8 mouse cellular contexts compared by ENCODE assay signal in genomic region chr6:71543686-71544499, GRCm38 (mm10). TPM values are rescaled to one million over a fixed set of nuclear protein-coding genes. Genes with fewer than 3 reads are reported as not detected.
DNase-seq lines count a peak whose midpoint lies in the region; ATAC-seq and TF ChIP-seq lines count a peak whose summit lies in the region.

Gene Chmp3 (plus strand): TSS chr6:71543797.

- ATAC-seq in forebrain, embryonic 13.5 days = peak; percentile 99
- peak; percentile 98 for ATAC-seq in liver, postnatal 0 days
- peak; percentile 98 for ATAC-seq in neural tube, embryonic 14.5 days (ENCODE audit: low read depth)

- no peaks in the 10 kb centered on the region for H3K9me3 ChIP-seq in E14TG2a.4 (ENCODE audit: low read length)
- no peaks in the 10 kb centered on the region for H3K9me3 ChIP-seq in forebrain, embryonic 13.5 days (replicated peaks)
- no peaks in the 10 kb centered on the region for H3K9me3 ChIP-seq in liver, postnatal 0 days (ENCODE audit: low read length)
- H3K9me3 ChIP-seq in neural tube, embryonic 14.5 days (ENCODE audit: control insufficient read depth, low read length) = no peaks in the 10 kb centered on the region

- peak within 1 kb of the TSS; percentile 97 for H3K9ac ChIP-seq in forebrain, embryonic 13.5 days
- peak within 1 kb of the TSS; percentile 97 for H3K9ac ChIP-seq in liver, postnatal 0 days (replicated peaks)
- H3K9ac ChIP-seq in neural tube, embryonic 14.5 days (replicated peaks; ENCODE audit: low read depth, low read length) = peak within 1 kb of the TSS; percentile 97

- under 1% methylated on average over 57 of the region's 59 CpGs for WGBS in forebrain, embryonic 13.5 days
- under 1% methylated on average over 58 of the region's 59 CpGs for WGBS in large intestine, adult 2 months
- 2% methylated on average over 55 of the region's 59 CpGs for WGBS in liver, postnatal 0 days (ENCODE audit: insufficient replicate concordance)
- WGBS in neural tube, embryonic 14.5 days = 0% methylated on average over 48 of the region's 59 CpGs

- peak; percentile 37; the same call in 1 of the 2 replicates for TF ChIP-seq EP300 in liver, postnatal 0 days (IDR thresholded peaks at IDR 0.05; ENCODE audit: low read depth)

- peak within 1 kb of the TSS; percentile 95 for H3K4me3 ChIP-seq in E14TG2a.4 (replicated peaks; ENCODE audit: low read length)
- peak within 1 kb of the TSS; percentile 74 for H3K4me3 ChIP-seq in forebrain, embryonic 13.5 days
- peak within 1 kb of the TSS; percentile 79 for H3K4me3 ChIP-seq in liver, postnatal 0 days (ENCODE audit: low read depth, low read length)
- H3K4me3 ChIP-seq in neural tube, embryonic 14.5 days (ENCODE audit: low read depth, low read length) = peak within 1 kb of the TSS; percentile 89

- H3K27ac ChIP-seq in forebrain, embryonic 13.5 days = peak within 1 kb of the TSS; percentile 95
- peak within 1 kb of the TSS; percentile 97 for H3K27ac ChIP-seq in liver, postnatal 0 days (ENCODE audit: low read depth)
- peak within 1 kb of the TSS; percentile 99 for H3K27ac ChIP-seq in neural tube, embryonic 14.5 days (ENCODE audit: low read depth, low read length)

- intact Hi-C loops in heart, postnatal 10 days (cut with DNase I) = loop anchor here (5.0 kb wide), 2 partner anchors 47 to 102 kb away; partner anchors contain the start of gene Rmnd5a

- peak within 1 kb of the TSS; percentile 74 for H3K4me2 ChIP-seq in forebrain, embryonic 13.5 days
- H3K4me2 ChIP-seq in liver, postnatal 0 days (ENCODE audit: low read depth, low read length) = peak within 1 kb of the TSS; percentile 72
- peak within 1 kb of the TSS; percentile 70 for H3K4me2 ChIP-seq in neural tube, embryonic 14.5 days (ENCODE audit: low read depth, low read length)

- TF ChIP-seq CTCF in E14TG2a.4 (conservative IDR thresholded peaks at IDR 0.05; ENCODE audit: low read length) = no peak
- no peak for TF ChIP-seq CTCF in liver, postnatal 0 days (IDR thresholded peaks at IDR 0.05; ENCODE audit: low read depth)

- H3K27me3 ChIP-seq in E14TG2a.4 (ENCODE audit: insufficient read depth, low read length) = no peaks in the 10 kb centered on the region
- H3K27me3 ChIP-seq in forebrain, embryonic 13.5 days = peaks cover 5% of the 10 kb centered on the region
- no peaks in the 10 kb centered on the region for H3K27me3 ChIP-seq in liver, postnatal 0 days (ENCODE audit: insufficient read depth, low read length)
- no peaks in the 10 kb centered on the region for H3K27me3 ChIP-seq in neural tube, embryonic 14.5 days (ENCODE audit: control insufficient read depth, insufficient read depth, low read length)

- peak; percentile 93 for DNase-seq in c-Kit-positive CD71-positive TER-119-positive erythroid progenitor cells, embryonic 14.5 days (ENCODE audit: low spot score)
- DNase-seq in heart, postnatal 10 days = peak; percentile 97 to 98
- DNase-seq in large intestine, adult 2 months (ENCODE audit: low read depth, low spot score) = peak; percentile 78
- peak; percentile 97 for DNase-seq in liver, postnatal 0 days
- peak; percentile 98 for DNase-seq in testis, postnatal 10 days (ENCODE audit: low spot score)

- H3K4me1 ChIP-seq in E14TG2a.4 (replicated peaks; ENCODE audit: low read depth, low read length) = peaks cover 23% of the 10 kb centered on the region
- H3K4me1 ChIP-seq in forebrain, embryonic 13.5 days = peaks cover 5% of the 10 kb centered on the region; the same call in 1 of the 2 replicates
- peaks cover 3% of the 10 kb centered on the region; the same call in 1 of the 2 replicates for H3K4me1 ChIP-seq in liver, postnatal 0 days (ENCODE audit: insufficient read depth)
- H3K4me1 ChIP-seq in neural tube, embryonic 14.5 days (ENCODE audit: control insufficient read depth, insufficient read depth, low read length) = peaks cover 4% of the 10 kb centered on the region; the same call in 1 of the 2 replicates

- H3K36me3 ChIP-seq in E14TG2a.4 (ENCODE audit: insufficient read depth, low read length) = peaks cover 9% of the 10 kb centered on the region; the same call in 1 of the 2 replicates
- 0 out of 2 replicates have a peak, but pooled peaks cover 3% of the 10 kb centered on the region for H3K36me3 ChIP-seq in forebrain, embryonic 13.5 days (ENCODE audit: poor library complexity, severe bottlenecking)
- H3K36me3 ChIP-seq in liver, postnatal 0 days (replicated peaks; ENCODE audit: insufficient read depth, low read length) = no peaks in the 10 kb centered on the region
- no peaks in the 10 kb centered on the region for H3K36me3 ChIP-seq in neural tube, embryonic 14.5 days (ENCODE audit: control insufficient read depth, insufficient read depth, low read length)

RNA-seq across cellular contexts. Expression of gene Chmp3, which starts in this region (rescaled TPM):
- 48.9 and 54.9 TPM in 2 replicates for polyA plus RNA-seq in forebrain, embryonic 13.5 days (2015; fragmentation: Nextera tagmentation; extraction: Ambion mirVana)
- total RNA-seq in heart, postnatal 10 days (2021) = 10 to 100 TPM; 62.8 to 67.7 TPM
- 41.6 and 41.7 TPM in 2 replicates for polyA plus RNA-seq in large intestine, adult 2 months (2012; rRNA removed)
- 32.8 and 34.9 TPM in 2 replicates for polyA plus RNA-seq in liver, postnatal 0 days (2015; fragmentation: Nextera tagmentation; extraction: Ambion mirVana)
- polyA plus RNA-seq in neural tube, embryonic 14.5 days (2014; fragmentation: Nextera tagmentation; extraction: Ambion mirVana) = 51.0 and 62.9 TPM in 2 replicates

Comparison
In these comparisons a context has a peak if more than half of its experiments do, and no peak if none do; other contexts are left out.
1. Peak in every context shown above with its lines: DNase-seq, ATAC-seq, H3K4me3 ChIP-seq and H3K27ac ChIP-seq.